Mouse (Mus musculus): Measurements from ENCODE around the gene Neurog3.

- TF ChIP-seq CTCF (IDR thresholded peaks at IDR 0.05 in 2 of 3, conservative IDR thresholded peaks at IDR 0.05 in 1 of 3; ENCODE audit: control insufficient read depth in 1 of 3, insufficient read depth in 1 of 3, low read depth in 2 of 3, low read length in 3 of 3, poor library complexity in 1 of 3, severe bottlenecking in 1 of 3) (no peak), MAZ (IDR thresholded peaks at IDR 0.05; ENCODE audit: low read depth, low read length) (no peak), CHD2 (IDR thresholded peaks at IDR 0.05; ENCODE audit: low read length) (no peak), POLR2A (IDR thresholded peaks at IDR 0.05; ENCODE audit: control insufficient read depth in 1 of 2, insufficient read depth in 1 of 2, low read depth in 1 of 2, low read length in 2 of 2, poor library complexity in 1 of 2) (no peak), MYC (IDR thresholded peaks at IDR 0.05; ENCODE audit: low read depth, low read length) (no peak), POLR2AphosphoS5 (IDR thresholded peaks at IDR 0.05; ENCODE audit: borderline replicate concordance, low read depth, low read length) (no peak), EP300 (IDR thresholded peaks at IDR 0.05; ENCODE audit: low read depth in 1 of 2, low read length in 2 of 2) (no peak)
Observed at GRCm38 (mm10) chr10:62145957-62146356, 13.1 kb downstream of the Neurog3 start.

All from MEL (cell line).